Mouse (Mus musculus) embryonic facial prominence, embryonic 11.5 days (tissue): Measurements from ENCODE around the gene Dcaf1. TPM values are rescaled to one million over a fixed set of nuclear protein-coding genes. Genes with fewer than 3 reads are reported as not detected.

Experiments used
- ATAC-seq: fragments of 200-750 bp; cut with Nextera tagmentation; replicated peaks from 2 replicates; pipeline ENCODE4 v1.8.0; 2017; ENCODE audit warnings: low read depth; ENCODE audit not compliant: insufficient number of reproducible peaks, low FRiP score, low TSS enrichment
- DNase-seq: peaks from one replicate; pipeline ENCODE4 v3.0.0-alpha.2; 2015; ENCODE audit warnings: low spot score
- H3K27ac ChIP-seq: fragments of 300-500 bp; sonication (generic); replicated peaks from 2 replicates; pipeline ENCODE4 v1.5.1; 2014; ENCODE audit warnings: mild to moderate bottlenecking, low read depth, low read length, control low read depth
- H3K27me3 ChIP-seq: fragments of 300-500 bp; sonication (generic); 2 replicates; pipeline ENCODE4 v1.6.1; 2014; ENCODE audit warnings: mild to moderate bottlenecking, low read length, moderate library complexity, mixed read lengths; ENCODE audit not compliant: control insufficient read depth, insufficient read depth
- H3K36me3 ChIP-seq: fragments of 300-500 bp; sonication (generic); replicated peaks from 2 replicates; pipeline ENCODE4 v1.6.1; 2014; ENCODE audit warnings: low read depth, mild to moderate bottlenecking, low read length, moderate library complexity, mixed read lengths; ENCODE audit not compliant: control insufficient read depth, insufficient read depth
- H3K4me1 ChIP-seq: fragments of 300-500 bp; sonication (generic); 2 replicates; pipeline ENCODE4 v1.6.1; 2014; ENCODE audit warnings: low read length, mixed read lengths; ENCODE audit not compliant: control insufficient read depth, insufficient read depth
- H3K4me2 ChIP-seq: fragments of 300-500 bp; sonication (generic); 2 replicates; pipeline ENCODE4 v1.6.1; 2014; ENCODE audit warnings: low read depth, mild to moderate bottlenecking, control low read depth, low read length, moderate library complexity
- H3K4me3 ChIP-seq: fragments of 300-500 bp; sonication (generic); 2 replicates; pipeline ENCODE4 v1.5.1; 2014; ENCODE audit warnings: low read depth, low read length, control low read depth
- H3K9ac ChIP-seq: fragments of 300-500 bp; sonication (generic); replicated peaks from 2 replicates; pipeline ENCODE4 v1.6.1; 2014; ENCODE audit warnings: mild to moderate bottlenecking, control low read depth, low read length
- H3K9me3 ChIP-seq: fragments of 300-500 bp; sonication (generic); replicated peaks from 2 replicates; pipeline ENCODE4 v1.6.1; 2016; ENCODE audit warnings: mild to moderate bottlenecking, low read length, inconsistent platforms, mixed read lengths; ENCODE audit not compliant: control insufficient read depth
- WGBS: fragments of 180-500 bp; shearing (Covaris S2); extraction: QIAGEN DNeasy Blood & Tissue Kit; methylation state at CpG from one replicate; pipeline ENCODE4 v1.1.7; 2014; 5-methylcytosine and 5-hydroxymethylcytosine counted together
- polyA plus RNA-seq: library from polyadenylated mRNA; unstranded; fragments of >200 nt; fragmentation: Nextera tagmentation; extraction: Ambion mirVana; gene quantifications from 2 replicates; pipeline ENCODE4 v1.2.1, GENCODE M21; 2014

Gene Dcaf1
- polyA plus RNA-seq, 1 experiment from 2014 or later, result 25.9 TPM

- H3K36me3 ChIP-seq, result no peaks in the 10 kb centered on the region
- 76% methylated on average over 4 of the region's 4 CpGs for WGBS
Observed at GRCm38 (mm10) chr9:106903099-106903790, 81.6 kb downstream of the Dcaf1 start.

GRCm38 (mm10) chr9:106903791-106904134 lies 82.1 kb downstream of the Dcaf1 start:
- Histone ChIP-seq H3K4me1 (no peaks in the 10 kb centered on the region), H3K36me3 (no peaks in the 10 kb centered on the region), H3K27ac (no peak overlapping the region), H3K4me3 (no peak overlapping the region), H3K9me3 (no peaks in the 10 kb centered on the region), H3K27me3 (no peaks in the 10 kb centered on the region), H3K9ac (no peak overlapping the region), H3K4me2 (no peak overlapping the region)
- 16% methylated on average over 1 of the region's 1 CpGs for WGBS
- DNase-seq (peak; percentile 78), ATAC-seq (no peak; the same call in 1 of the 2 replicates)

More at GRCm38 (mm10) chr9:106903099-106903790, 81.6 kb downstream of the Dcaf1 start:
- H3K27me3 ChIP-seq, result no peaks in the 10 kb centered on the region
- DNase-seq (no peak), ATAC-seq (no peak)
- no peak overlapping the region for H3K27ac ChIP-seq
- no peak overlapping the region for H3K4me3 ChIP-seq
- no peaks in the 10 kb centered on the region for H3K4me1 ChIP-seq
- no peaks in the 10 kb centered on the region for H3K9me3 ChIP-seq
- H3K9ac ChIP-seq, result no peak overlapping the region
- no peak overlapping the region for H3K4me2 ChIP-seq

GRCm38 (mm10) chr9:106906597-106906996 lies 84.9 kb downstream of the Dcaf1 start:
- H3K9me3 ChIP-seq, result no peaks in the 10 kb centered on the region
- ATAC-seq, result no peak
- no peak overlapping the region for H3K9ac ChIP-seq
- H3K27me3 ChIP-seq, result no peaks in the 10 kb centered on the region
- DNase-seq, result no peak
- no peak overlapping the region for H3K4me3 ChIP-seq
- no peak overlapping the region for H3K4me2 ChIP-seq
- H3K36me3 ChIP-seq, result no peaks in the 10 kb centered on the region
- H3K27ac ChIP-seq, result no peak overlapping the region
- H3K4me1 ChIP-seq, result no peaks in the 10 kb centered on the region
- 86% methylated on average over 8 of the region's 8 CpGs for WGBS

- Histone ChIP-seq H3K27ac (no peak overlapping the region), H3K4me2 (no peak overlapping the region), H3K27me3 (no peaks in the 10 kb centered on the region), H3K4me3 (no peak overlapping the region), H3K4me1 (no peaks in the 10 kb centered on the region), H3K9ac (no peak overlapping the region), H3K9me3 (no peaks in the 10 kb centered on the region), H3K36me3 (no peaks in the 10 kb centered on the region)
- ATAC-seq (no peak), DNase-seq (no peak)
- WGBS, result 82% methylated on average over 3 of the region's 3 CpGs
Observed at GRCm38 (mm10) chr9:106908174-106908573, 86.5 kb downstream of the Dcaf1 start.

GRCm38 (mm10) chr9:106908715-106909114 lies 87.0 kb downstream of the Dcaf1 start:
- WGBS, result 48% methylated on average over 5 of the region's 5 CpGs
- Histone ChIP-seq H3K27ac (no peak overlapping the region), H3K9me3 (no peaks in the 10 kb centered on the region), H3K4me2 (no peak overlapping the region), H3K27me3 (no peaks in the 10 kb centered on the region), H3K4me1 (no peaks in the 10 kb centered on the region), H3K36me3 (no peaks in the 10 kb centered on the region), H3K9ac (no peak overlapping the region), H3K4me3 (no peak overlapping the region)
- DNase-seq (peak; percentile 30), ATAC-seq (no peak)

GRCm38 (mm10) chr9:106911624-106912023 lies 90.0 kb downstream of the Dcaf1 start:
- ATAC-seq, result no peak
- no peak overlapping the region for H3K27ac ChIP-seq
- no peaks in the 10 kb centered on the region for H3K27me3 ChIP-seq
- no peaks in the 10 kb centered on the region for H3K36me3 ChIP-seq
- no peaks in the 10 kb centered on the region for H3K9me3 ChIP-seq
- 67% methylated on average over 1 of the region's 1 CpGs for WGBS
- no peak overlapping the region for H3K9ac ChIP-seq
- H3K4me2 ChIP-seq, result no peak overlapping the region
- H3K4me3 ChIP-seq, result no peak overlapping the region
- no peak for DNase-seq
- no peaks in the 10 kb centered on the region for H3K4me1 ChIP-seq

GRCm38 (mm10) chr9:106913759-106914158 lies 92.1 kb downstream of the Dcaf1 start:
- Histone ChIP-seq H3K9ac (no peak overlapping the region), H3K4me1 (no peaks in the 10 kb centered on the region), H3K27me3 (no peaks in the 10 kb centered on the region), H3K4me2 (no peak overlapping the region), H3K9me3 (no peaks in the 10 kb centered on the region), H3K4me3 (no peak overlapping the region), H3K27ac (no peak overlapping the region), H3K36me3 (no peaks in the 10 kb centered on the region)
- WGBS, result 23% methylated on average over 1 of the region's 1 CpGs
- DNase-seq (peak; percentile 26), ATAC-seq (no peak)

- Histone ChIP-seq H3K27ac (no peak overlapping the region), H3K27me3 (no peaks in the 10 kb centered on the region), H3K4me2 (no peak overlapping the region), H3K9me3 (no peaks in the 10 kb centered on the region), H3K9ac (no peak overlapping the region), H3K4me3 (no peak overlapping the region), H3K36me3 (no peaks in the 10 kb centered on the region), H3K4me1 (no peaks in the 10 kb centered on the region)
- no peak for DNase-seq
- ATAC-seq, result no peak
- 84% methylated on average over 6 of the region's 6 CpGs for WGBS
Observed at GRCm38 (mm10) chr9:106914878-106915277, 93.2 kb downstream of the Dcaf1 start.
